Mouse (Mus musculus): ENCODE measurements around the gene Igfbp2.
A peak's percentile ranks its signal among the peaks of the same experiment; 100 is the strongest.

The Igfbp2 gene

GRCm38 (mm10) chr1:72854337-72855237, 30.3 kb downstream of the Igfbp2 start:
- peak; percentile 43 for DNase-seq (ENCODE audit: low read depth, low spot score)

DNA sequence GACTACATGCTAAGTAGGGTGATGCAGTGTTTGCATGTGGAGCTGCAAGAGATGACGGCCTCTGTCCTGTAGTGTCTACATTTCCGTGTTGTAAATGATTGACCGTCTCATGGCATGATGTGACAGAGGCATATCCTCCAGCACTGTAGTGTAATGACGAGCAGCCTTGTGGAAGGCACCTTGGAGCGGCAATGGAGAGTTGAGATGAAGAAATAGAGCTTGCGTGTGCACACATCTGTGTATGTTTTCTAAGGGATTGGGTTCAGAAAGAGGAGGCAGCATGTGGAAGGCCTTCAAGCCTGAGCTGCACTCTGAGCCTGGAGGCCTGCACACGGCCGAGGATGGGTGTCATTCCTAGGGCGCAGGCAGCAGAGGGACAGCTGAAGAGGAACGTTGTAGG, 31.4 kb downstream of the Igfbp2 start:
- DNase-seq (ENCODE audit: low read depth, low spot score) = no peak

GRCm38 (mm10) chr1:72856209-72856909, 32.1 kb downstream of the Igfbp2 start:
- no peak for DNase-seq (ENCODE audit: low read depth, low spot score)

GRCm38 (mm10) chr1:72857142-72857541, 32.8 kb downstream of the Igfbp2 start:
- no peak for DNase-seq (ENCODE audit: low read depth, low spot score)

DNA sequence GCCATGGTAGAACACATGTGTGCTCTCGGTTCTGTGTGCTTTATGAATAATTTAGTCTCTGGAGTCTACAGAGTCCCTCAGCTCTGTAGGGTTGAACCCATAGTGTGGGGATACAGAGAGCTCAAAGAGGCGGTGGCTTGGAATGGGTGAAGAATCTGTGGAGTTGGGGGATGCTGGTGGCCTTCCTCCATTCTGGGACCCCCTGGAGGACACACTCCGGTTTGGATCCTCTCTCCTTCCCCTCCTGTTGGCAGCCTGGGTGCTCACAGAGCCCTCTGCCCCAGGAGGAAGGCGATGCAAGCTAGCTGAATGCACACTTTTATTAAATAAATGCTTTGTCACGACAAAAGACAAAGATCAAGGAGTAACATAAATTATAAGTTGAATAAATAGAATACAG, 33.3 kb downstream of the Igfbp2 start:
- no peak for DNase-seq (ENCODE audit: low read depth, low spot score)

- DNase-seq (ENCODE audit: low read depth, low spot score) = no peak
These were observed 34.0 kb downstream of the Igfbp2 start for GRCm38 (mm10) chr1:72858286-72858685.

- DNase-seq (ENCODE audit: low read depth, low spot score) = no peak
These were observed 34.6 kb downstream of the Igfbp2 start for GRCm38 (mm10) chr1:72858874-72859273.

GRCm38 (mm10) chr1:72859963-72860362, 35.7 kb downstream of the Igfbp2 start:
- DNase-seq (ENCODE audit: low read depth, low spot score) = no peak

- DNase-seq (ENCODE audit: low read depth, low spot score) = no peak
These were observed 36.2 kb downstream of the Igfbp2 start for GRCm38 (mm10) chr1:72860502-72860901.

GRCm38 (mm10) chr1:72861702-72862101, 37.4 kb downstream of the Igfbp2 start:
- DNase-seq (ENCODE audit: low read depth, low spot score) = no peak

DNA sequence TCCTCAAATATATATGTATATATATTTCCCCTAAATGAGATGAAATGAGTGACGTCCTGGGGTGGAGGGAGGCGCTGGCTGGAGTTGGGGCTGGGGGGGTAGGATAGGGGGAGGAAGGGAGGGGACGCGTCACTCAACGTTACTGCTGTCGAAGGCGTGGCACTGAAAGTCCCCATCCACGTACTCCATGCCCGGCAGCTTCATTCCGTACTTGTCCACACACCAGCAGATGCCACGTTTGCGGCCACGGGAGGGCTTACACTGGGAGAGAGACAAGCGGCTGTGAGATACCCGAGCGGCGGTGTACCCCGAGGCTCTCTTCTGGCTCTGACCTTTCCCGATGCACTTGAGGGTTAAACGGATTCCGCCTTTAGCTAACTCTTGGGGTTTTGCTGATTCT, 37.9 kb downstream of the Igfbp2 start:
- DNase-seq (ENCODE audit: low read depth, low spot score) = no peak

GRCm38 (mm10) chr1:72863692-72864091, 39.4 kb downstream of the Igfbp2 start:
- DNase-seq (ENCODE audit: low read depth, low spot score) = no peak

DNA sequence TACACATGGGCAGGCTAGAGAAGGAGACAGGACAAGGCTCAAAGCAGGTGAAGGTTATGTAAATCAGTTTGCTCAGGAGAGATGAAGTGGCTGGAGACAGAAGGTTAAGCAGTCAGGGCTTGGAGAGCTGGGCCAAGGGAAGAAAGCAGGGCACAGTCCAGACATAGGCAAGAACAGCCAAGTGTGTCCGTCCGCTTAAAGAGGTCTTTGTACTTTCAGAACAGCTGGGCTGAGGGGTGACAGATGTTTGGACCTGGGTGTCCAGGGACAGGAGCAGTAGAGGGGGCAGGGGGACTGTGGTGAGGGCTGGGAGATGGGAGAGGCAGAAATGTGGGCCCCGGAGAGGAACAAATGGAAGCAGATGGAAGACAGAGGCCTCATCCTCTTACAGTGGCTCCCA, 40.0 kb downstream of the Igfbp2 start:
- DNase-seq (ENCODE audit: low read depth, low spot score) = no peak

DNA sequence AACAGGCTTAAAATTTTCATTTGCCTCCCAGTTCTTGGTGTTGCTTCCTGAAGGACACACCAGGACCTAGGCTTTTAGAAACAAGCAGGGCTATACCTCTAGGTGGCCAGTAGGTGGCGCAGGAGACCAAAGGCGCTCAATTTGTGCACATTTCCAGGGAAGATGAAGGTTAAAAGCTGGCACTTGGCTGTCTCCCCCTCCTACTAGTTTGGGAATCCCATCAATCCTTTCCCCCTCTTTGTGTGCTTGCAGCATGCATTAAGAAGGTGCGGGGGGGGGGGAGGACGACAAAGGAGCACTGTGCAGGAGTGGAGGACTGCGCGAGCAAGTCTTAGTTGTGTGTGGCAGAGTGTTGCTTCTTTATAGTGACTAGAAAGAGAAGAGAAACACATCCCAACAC, 41.6 kb downstream of the Igfbp2 start:
- DNase-seq (ENCODE audit: low read depth, low spot score) = peak; percentile 52

DNA sequence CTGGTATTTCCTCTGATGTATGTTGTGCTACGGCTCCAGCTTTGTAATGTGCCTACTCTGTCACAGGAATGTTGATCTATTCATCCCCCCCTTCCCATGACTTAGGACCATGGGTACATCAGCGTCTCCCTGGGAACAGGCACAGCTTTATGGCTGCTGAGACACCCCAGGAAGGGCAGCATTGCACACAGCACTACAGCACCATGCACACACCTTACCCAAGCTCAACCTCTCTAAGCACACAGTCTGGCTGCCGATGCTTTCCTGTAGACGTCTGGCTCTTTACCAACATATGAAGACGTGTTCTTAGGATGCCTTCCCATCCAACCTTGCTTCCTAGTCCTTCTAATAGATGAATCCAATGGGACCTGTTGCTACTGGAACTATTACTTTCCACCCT, 42.1 kb downstream of the Igfbp2 start:
- no peak for DNase-seq (ENCODE audit: low read depth, low spot score)

DNA sequence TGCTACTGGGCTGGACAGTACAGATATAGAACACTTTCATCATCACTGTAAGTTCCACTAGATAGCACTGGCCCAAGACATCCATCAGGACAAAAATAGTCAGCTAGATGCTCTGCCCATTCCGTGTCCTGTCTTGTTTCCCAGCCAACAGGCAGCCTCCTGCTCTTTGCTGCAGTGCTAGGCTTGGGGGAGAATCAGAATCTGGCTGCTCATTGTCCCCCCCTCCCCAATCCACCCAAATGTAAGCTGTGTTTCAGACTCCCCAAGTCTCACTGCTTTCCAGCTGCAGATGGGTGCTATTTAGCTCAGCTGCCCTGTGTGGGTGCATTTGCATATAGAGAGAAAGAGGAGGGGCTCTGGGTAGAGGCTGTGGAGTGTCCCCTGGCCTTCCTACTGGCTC, 43.0 kb downstream of the Igfbp2 start:
- DNase-seq (ENCODE audit: low read depth, low spot score) = no peak

- DNase-seq (ENCODE audit: low read depth, low spot score) = no peak
These were observed 44.3 kb downstream of the Igfbp2 start for GRCm38 (mm10) chr1:72868429-72869215.

DNA sequence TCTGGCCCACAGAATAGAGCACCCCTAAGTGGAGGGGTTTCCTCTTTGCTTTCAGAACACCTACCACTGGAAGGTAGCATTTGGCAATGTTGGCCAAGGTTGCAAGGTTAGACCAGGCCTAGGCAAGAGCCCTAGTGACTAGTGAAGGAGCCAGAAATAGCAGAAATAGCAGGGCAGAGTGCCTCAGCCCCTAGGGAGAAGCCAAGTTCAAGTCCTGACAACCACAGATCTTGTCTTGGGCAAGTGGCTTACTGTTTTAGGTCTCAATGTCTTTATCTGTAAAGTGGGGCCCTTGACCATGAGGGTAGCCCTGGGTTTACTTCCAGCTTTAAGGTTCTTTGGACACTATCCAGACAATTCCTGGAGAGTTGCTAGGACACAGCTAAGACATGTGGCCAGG, 45.0 kb downstream of the Igfbp2 start:
- DNase-seq (ENCODE audit: low read depth, low spot score) = no peak

GRCm38 (mm10) chr1:72869681-72870614, 45.6 kb downstream of the Igfbp2 start:
- DNase-seq (ENCODE audit: low read depth, low spot score) = peak; percentile 56

GRCm38 (mm10) chr1:72870615-72871336, 46.5 kb downstream of the Igfbp2 start:
- no peak for DNase-seq (ENCODE audit: low read depth, low spot score)
